Mouse (Mus musculus): ENCODE results near the gene En1.

Gene En1

DNA sequence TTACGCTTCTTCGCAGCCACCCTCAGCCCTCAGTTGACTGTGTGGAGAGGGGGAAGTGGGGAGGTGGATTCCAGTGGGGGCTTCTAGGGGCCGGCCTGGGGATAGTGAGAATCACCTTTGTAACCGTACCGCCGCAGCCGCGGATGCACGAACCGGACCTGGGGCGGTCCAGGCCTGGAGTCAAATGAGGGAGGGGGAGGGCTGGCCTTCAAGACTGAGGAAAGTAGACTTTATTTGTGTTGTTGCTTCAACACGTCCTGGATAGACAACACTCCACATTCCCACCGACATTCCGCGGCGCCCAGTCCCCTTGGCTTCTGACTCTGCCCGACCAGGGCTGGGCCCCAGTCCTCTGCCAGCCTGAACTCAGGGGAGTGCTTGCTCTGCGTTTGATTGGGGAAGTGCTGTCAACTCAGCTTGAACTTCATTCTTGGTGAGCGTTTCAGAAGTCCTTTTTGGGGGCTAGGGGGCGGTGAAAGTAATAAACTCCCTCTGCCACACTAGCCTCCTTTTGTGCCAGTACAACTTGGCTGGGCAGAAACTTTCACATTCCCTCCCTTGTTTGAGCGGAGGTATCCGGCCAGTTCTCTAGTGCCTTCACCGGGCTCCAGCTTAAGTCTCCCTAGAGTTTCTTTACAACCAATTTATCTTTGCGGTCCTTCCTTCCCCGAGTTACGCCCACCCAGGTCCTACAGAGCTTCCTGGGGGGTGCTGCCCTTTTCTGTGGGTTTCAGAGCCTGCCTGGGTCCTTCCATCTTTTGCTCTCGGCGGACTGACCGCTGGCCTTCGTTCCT is 12.3 kb downstream of the En1 start:
- in situ Hi-C loops (cut with MboI; ENCODE audit: unreplicated experiment in 2 of 2): no loop called here

- in situ Hi-C loops (cut with MboI; ENCODE audit: unreplicated experiment in 2 of 2): no loop called here
Measured at GRCm38 (mm10) chr1:120615521-120615920, 13.3 kb downstream of the En1 start.

- in situ Hi-C loops (cut with MboI; ENCODE audit: unreplicated experiment in 2 of 2): no loop called here
Measured at GRCm38 (mm10) chr1:120615927-120616326, 13.7 kb downstream of the En1 start.

DNA sequence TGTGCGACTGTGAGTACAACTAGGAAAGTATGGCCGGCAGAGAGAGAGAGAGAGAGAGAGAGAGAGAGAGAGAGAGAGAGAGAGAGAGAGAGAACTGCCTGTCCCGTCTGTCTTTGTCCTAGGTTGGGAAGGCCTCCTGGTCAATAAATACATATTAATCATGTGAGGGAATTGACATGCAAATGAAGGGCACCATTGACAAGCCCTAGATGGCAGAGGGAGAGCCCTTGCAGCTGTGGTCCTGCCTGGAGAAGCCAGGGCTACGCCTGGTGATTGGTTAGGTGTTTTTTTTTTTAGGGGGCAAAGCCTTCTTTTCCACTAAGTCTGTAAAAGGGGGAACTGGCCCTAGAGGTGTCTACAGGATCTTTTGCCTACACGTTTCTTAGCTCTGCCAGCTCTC is 19.2 kb downstream of the En1 start:
- in situ Hi-C loops (cut with MboI; ENCODE audit: unreplicated experiment in 2 of 2): no loop called here

DNA sequence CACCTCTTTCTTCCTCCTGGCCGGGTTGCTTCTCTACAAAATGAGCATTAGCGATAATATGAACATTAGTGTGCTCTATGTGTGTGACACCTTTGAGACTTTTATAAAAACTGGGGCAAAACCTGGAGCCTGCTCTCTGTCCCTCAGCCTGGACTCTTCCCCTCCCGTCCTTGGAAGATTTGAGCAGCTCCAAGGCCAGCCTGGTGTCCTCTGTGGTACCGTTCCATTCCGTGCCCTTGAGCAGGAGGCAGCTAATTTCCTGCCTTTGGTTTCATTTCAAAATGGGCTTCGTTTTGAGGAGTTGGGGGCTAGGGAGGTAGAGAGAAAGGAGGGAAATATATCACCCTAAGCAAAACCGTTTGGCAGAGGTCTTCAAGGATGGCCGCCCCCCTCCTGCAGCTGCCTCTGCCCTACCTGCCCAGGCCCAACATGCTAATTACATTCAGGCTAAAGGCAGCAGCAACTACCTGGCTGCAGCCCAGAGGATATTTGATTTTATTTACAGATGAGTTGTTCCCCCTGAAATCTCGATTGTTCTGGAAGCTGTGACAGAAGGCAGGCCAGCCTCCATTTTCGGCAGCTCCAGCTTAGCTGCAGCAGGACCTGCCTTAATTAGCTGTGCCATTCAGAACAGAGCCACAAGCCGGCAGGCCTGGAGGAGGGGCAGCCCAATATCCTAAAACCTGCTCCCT is 24.9 kb downstream of the En1 start:
- in situ Hi-C loops (cut with MboI; ENCODE audit: unreplicated experiment in 2 of 2): no loop called here

GRCm38 (mm10) chr1:120627622-120628001 is 25.4 kb downstream of the En1 start:
- in situ Hi-C loops (cut with MboI; ENCODE audit: unreplicated experiment in 2 of 2): no loop called here

DNA sequence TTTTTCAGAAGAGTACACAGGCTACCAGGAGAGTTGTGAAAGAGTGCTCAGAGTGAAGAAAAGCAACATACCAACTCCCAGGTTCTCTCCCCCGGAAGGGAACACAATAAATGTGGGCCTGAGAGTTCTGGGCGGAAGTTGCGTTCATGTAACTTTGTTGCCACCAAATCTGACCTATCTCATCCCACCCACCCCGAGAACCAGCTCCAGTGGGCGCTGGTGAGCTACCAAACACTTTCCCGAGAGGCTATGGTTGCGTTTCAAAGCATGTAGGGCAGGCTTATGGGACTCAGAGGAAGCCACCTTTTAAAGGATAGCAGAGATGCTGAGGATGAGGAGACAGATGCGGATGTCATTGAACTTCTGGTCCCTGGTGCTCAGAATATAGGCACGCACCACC is 26.6 kb downstream of the En1 start:
- in situ Hi-C loops (cut with MboI; ENCODE audit: unreplicated experiment in 2 of 2): no loop called here

GRCm38 (mm10) chr1:120643380-120643779 is 41.2 kb downstream of the En1 start:
- in situ Hi-C loops (cut with MboI; ENCODE audit: unreplicated experiment in 2 of 2): no loop called here

GRCm38 (mm10) chr1:120643848-120644711 is 41.9 kb downstream of the En1 start:
- in situ Hi-C loops (cut with MboI; ENCODE audit: unreplicated experiment in 2 of 2): no loop called here

- in situ Hi-C loops (cut with MboI; ENCODE audit: unreplicated experiment in 2 of 2): no loop called here
Measured at GRCm38 (mm10) chr1:120644755-120645154, 42.5 kb downstream of the En1 start.

GRCm38 (mm10) chr1:120650068-120650467 is 47.9 kb downstream of the En1 start:
- in situ Hi-C loops (cut with MboI; ENCODE audit: unreplicated experiment in 2 of 2): no loop called here

- in situ Hi-C loops (cut with MboI; ENCODE audit: unreplicated experiment in 2 of 2): no loop called here
Measured at GRCm38 (mm10) chr1:120651997-120652396, 49.8 kb downstream of the En1 start.

GRCm38 (mm10) chr1:120654950-120655396 is 52.8 kb downstream of the En1 start:
- in situ Hi-C loops (cut with MboI; ENCODE audit: unreplicated experiment in 2 of 2): no loop called here
